Mouse (Mus musculus) MEL-GATA-1-ER (cell line): Measurements from ENCODE around the gene Wipf2.

Source experiments
- DNase-seq: peaks from one replicate; pipeline ENCODE4 v3.0.0-alpha.2; 2012; ENCODE audit warnings: low read depth; ENCODE audit errors: extremely low read depth

Gene Wipf2

GRCm38 (mm10) chr11:98854116-98854515, 9.3 kb upstream of the Wipf2 start:
- no peak for DNase-seq

DNA sequence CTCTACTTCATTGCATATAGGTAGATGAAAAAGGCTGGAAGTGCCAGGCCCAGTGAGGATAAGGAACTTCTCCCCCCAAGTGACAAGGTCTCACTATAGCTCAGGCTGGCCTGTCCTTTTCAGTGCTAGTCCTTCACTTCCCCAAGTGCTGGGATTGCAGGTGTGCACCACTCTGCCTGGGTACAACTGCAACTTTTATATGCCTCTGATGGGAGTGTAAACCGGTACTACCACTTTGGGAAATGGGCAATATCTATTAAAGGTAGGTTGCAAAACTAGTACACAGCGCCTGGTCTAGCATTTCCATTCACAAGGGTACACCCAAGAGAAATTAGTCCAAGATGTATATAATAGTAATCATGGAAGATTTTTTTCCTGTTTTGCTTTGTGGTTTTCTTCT, 8.8 kb upstream of the Wipf2 start:
- DNase-seq = no peak

DNA sequence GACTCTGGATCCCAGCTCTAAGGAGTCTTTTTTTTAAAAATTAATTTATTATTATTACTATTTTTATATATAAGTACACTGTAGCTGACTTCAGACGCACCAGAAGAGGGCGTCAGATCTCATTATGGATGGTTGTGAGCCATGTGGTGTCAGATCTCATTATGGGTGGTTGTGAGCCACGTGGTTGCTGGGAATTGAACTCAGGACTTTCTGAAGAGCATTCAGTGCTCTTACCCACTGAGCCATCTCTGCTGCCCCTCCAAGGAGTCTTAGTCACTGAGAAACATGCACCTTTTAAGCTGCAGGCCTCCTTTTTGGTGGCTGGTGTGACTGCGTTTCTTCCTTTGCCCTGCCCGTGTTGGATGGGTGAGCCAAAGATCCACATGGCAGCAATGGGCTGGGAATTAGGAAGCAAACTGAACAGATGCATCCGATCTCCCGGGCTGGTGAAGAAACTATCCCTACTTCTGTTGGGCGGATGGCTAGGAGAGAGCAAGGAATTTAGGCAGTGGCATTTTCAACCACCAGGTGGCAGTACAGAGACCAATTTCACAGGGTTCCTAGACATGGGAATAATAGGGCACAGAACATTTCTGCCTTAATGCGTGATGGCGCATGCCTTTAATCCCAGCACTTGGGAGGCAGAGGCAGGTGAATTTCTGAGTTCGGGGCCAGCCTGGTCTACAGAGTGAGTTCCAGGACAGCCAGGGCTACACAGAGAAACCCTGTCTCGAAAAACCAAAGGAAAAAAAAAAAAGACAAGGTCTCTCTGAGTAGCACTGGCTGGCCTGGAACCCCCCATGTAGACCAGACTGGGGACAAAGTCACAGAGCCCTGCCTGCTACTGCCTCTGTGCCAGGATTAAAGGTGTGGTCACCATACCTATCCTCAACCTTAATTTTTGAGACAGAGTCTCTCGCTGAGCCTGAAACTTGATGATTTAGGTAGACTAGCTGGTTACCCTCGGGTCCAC, 4.4 kb upstream of the Wipf2 start:
- peak; percentile 78 for DNase-seq

GRCm38 (mm10) chr11:98863751-98864429, 452 bp downstream of the Wipf2 start:
- DNase-seq = peak; percentile 22

- DNase-seq = no peak
Observed at GRCm38 (mm10) chr11:98867293-98867692, 3.9 kb downstream of the Wipf2 start.

- no peak for DNase-seq
Observed at GRCm38 (mm10) chr11:98869906-98870305, 6.5 kb downstream of the Wipf2 start.

DNA sequence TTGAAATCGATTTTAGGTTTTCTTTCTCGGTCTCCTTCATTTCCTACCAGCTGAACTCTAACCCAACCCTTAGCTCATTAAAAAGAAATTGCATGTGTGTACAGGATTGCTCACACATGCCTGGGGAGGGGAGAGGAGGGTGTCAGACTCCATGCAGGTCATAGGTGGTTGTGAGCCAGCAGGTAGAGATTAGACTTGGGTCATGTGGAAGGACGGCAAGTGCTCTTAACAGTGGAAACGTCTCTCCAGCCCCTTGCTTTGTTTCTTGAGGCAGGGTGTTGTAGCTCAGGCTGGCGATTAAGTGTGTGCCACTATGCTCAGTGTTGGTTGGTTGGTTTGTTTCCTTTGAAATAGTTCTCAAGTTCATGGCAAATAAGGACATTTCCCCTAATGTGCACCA, 7.4 kb downstream of the Wipf2 start:
- no peak for DNase-seq

GRCm38 (mm10) chr11:98871416-98871815, 8.0 kb downstream of the Wipf2 start:
- DNase-seq = no peak

DNA sequence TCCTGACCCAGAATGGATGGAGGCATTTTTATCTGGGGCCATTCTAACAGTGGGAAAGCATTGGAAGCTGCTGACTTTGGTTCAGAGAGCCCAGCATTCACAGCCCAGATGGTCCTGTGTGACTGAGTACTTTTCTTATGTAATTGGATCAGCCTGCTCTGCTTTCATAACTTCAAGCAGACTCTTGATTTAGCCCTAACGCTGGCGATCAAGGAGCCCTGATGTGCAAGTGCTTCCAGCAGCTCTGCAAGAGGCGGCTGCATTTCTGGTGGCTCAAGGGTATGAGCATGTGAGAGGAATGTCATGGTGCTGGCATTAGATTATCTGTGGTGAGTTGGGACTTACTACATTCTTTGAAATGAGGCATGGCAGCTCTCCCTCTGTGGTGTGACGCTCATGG, 8.6 kb downstream of the Wipf2 start:
- no peak for DNase-seq

DNA sequence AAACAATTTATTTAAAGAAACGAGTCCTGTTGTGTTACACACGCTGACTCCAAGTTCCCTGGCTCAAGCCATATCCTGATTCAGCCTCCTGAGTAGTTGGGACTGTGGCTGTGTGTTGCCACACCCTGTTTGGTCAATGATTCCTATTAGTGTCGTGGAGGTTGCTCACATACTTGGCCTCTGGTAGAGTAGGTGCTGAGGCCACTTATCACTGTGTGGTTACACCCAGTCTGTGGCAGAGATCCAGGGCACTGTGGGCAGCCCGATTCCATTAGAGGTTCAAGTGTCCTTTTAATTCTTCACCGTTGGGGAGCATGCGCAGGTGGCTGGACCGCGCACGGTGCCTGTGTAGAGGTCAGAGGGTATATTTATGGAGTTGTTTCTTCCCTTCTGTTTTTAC, 10.5 kb downstream of the Wipf2 start:
- no peak for DNase-seq

DNA sequence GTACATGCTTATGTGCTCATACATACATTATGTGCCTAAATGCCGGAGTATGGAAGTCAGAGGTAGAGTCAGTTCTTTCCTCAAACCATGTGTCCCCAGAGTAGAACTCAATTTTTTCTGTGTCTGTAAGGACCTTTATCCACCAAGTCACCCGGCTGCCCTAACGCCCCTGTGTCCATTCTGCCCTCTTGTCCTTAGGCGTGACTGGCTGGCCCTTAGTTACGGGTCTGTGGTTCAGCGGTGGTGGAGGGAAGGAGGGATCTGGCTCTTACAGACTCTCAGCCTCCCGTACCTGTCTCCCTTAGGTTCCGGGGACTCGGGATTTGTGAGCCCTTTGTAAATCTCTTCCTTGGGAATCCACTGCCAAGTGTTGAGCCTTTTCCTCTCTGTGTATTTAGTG, 13.6 kb downstream of the Wipf2 start:
- DNase-seq = no peak

GRCm38 (mm10) chr11:98887703-98888102, 24.3 kb downstream of the Wipf2 start:
- DNase-seq = no peak

DNA sequence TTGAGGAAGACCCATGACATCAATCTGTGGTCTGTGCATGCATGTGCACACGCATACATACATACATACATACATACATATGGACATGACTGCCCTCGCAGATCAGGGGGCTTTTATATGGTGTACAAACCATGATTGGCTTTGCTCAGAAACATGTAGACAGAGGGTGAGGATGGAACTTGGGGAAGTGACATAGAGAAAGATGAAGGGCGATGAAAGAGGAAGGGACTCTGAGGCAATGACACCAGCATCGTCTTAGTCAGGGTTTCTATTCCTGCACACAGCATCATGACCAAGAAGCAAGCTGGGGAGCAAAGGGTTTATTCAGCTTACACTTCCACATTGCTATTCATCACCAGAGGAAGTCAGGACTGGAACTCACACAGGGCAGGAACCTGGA, 25.6 kb downstream of the Wipf2 start:
- no peak for DNase-seq

DNA sequence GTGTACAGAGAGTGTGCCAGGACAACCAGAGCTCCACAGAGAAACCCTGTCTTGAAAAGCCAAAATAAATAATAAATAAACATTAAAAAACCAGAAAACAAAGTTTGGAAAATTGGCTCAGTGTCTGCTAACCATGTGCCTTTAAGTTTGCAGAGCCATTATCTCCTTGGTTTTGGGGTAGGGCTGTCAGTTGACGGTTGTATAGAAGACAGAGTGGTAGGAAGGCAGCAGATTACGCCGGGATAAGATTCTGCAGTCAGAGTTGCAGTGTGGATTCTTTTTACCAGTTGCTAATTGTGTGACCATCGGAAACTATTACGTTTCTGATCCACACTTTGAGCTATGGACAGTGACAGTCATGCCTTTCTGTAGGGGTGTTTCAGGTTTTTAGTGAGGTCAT, 26.5 kb downstream of the Wipf2 start:
- DNase-seq = no peak

DNA sequence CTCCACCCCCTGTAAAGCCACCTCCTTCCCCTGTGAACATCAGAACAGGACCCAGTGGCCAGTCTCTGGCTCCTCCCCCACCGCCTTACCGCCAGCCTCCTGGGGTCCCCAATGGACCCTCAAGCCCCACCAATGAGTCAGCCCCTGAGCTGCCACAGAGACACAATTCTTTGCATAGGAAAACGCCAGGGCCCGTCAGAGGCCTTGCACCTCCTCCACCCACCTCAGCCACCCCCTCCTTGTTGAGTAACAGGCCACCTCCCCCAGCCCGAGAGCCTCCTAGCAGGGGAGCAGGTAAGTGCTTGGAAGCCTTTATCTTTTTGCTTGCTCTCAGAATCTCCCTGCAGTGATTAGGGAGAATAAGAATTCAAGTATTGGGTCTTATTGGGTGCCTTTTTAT, 29.0 kb downstream of the Wipf2 start:
- no peak for DNase-seq

DNA sequence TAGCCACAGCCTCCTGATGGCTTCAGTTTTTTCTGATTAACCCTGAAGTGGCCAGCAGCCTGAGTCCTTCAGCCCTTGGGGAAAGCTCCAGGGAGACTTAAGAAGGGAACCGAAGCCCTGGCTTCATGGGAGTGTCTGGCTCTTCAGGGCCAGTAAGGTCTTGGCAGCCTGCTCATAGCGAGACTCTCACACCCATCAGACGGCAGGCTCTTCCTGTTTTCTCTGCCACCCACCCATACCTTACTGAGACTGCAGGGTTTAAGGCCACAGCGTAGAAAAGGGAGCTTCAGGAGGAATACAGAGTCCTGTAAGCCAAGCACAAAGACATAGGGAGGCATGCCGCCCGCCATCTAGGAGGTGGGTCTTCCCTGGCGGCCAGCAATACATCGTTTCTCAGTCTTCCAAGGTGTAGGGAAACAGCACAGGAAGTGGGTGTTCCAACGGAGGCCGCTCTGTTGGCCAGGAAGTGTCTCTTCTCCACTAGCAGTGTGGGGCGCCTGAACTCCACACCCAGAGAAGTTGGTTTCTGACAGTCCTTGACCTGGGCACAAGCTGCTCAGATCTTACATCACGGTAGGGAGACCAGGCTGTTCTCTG, 37.2 kb downstream of the Wipf2 start:
- no peak for DNase-seq

DNA sequence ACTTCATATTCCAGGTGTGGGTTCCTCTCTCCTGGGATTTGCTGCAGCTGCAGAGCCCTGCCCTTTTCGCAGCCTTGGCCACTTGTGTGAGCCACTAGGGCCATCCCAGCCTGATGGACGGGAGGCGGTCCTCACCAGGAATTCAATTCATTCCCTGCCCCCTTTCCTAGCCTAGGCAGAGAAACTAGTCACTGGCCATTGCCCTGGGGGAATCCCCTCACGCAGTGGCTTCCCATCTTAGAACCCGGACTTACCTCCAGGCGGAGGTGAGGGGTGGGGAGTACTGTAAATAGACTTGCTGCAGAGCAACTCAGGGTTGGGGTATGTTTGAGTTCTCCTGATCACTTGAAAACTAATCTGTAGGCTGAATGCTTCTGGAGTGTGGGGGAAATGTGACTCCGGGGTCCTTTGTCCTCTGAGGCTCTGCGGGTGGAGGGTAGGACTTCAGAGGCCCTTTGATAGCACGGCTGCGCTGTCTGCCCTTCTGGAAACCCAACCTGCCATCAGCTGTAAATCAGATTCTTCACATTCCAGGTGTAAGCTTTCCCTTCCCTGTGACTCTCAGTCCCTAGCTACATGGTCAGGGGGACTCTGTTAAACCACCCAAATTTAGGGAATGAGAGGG, 39.3 kb downstream of the Wipf2 start:
- DNase-seq = no peak

DNA sequence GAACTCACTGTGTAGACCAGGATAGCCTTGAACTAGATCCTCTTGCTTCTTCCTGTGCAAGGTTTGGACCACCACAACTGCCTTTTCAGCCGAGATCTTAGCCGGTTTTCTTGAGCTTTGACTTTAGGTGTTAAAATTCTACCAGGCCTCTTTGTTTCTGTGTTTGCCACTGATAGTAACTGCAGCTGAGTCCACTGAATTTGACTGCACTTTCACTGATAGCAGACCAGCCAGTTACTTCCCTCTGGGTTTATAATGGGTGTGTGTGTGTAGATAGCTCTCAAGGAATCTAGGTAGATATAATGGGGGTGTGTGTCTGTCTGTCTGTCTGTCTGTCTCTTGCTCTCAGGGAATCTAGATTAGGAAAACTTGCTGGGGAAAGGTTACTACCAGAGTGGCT, 41.1 kb downstream of the Wipf2 start:
- DNase-seq = peak; percentile 82

DNA sequence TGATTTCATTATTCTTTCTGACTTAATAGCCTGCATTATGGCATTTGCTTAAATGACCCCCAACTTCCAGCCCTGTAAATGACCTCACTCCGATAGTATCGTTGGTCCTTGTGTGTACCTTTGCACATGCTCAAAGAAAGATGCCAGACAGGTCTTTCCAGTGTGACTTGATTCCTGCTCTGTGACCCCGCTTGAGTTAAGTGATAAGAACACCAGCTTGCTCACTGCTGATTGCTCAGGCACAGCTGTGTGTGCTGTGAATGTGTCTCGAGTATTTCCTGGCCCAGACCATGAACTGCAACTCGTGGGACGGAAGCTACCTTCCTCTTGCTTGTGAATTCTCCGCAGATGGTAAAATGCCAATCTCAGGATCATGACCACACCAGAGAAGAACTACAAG, 41.6 kb downstream of the Wipf2 start:
- DNase-seq = peak; percentile 47

- no peak for DNase-seq
Observed at GRCm38 (mm10) chr11:98905583-98905982, 42.1 kb downstream of the Wipf2 start.

- no peak for DNase-seq
Observed at GRCm38 (mm10) chr11:98907063-98907436, 43.6 kb downstream of the Wipf2 start.
